Mouse (Mus musculus) liver, embryonic 14.5 days (tissue): Measurements from ENCODE around the gene Nelfb. TPM values are rescaled to one million over a fixed set of nuclear protein-coding genes. Genes with fewer than 3 reads are reported as not detected.

ENCODE experiments used
- ATAC-seq: fragments of 200-750 bp; cut with Nextera tagmentation; 2 replicates; pipeline ENCODE4 v1.8.0; 2017; ENCODE audit warnings: moderate number of reproducible peaks, mild to moderate bottlenecking, moderate library complexity; ENCODE audit not compliant: insufficient read depth
- DNase-seq, 3 experiments: peaks; one replicate each; pipeline ENCODE4 v3.0.0-alpha.2; 2012 to 2013; ENCODE audit warnings: low read depth in 3 of 3, low spot score in 3 of 3
- H3K27ac ChIP-seq: fragments of 300-500 bp; sonication (generic); 2 replicates; pipeline ENCODE4 v1.5.1; 2014; ENCODE audit warnings: moderate library complexity, mild to moderate bottlenecking, control low read depth, inconsistent platforms
- H3K27me3 ChIP-seq: fragments of 300-500 bp; sonication (generic); 2 replicates; pipeline ENCODE4 v1.6.1; 2014; ENCODE audit warnings: mild to moderate bottlenecking, low read length, moderate library complexity; ENCODE audit not compliant: control insufficient read depth, insufficient read depth
- H3K36me3 ChIP-seq: fragments of 300-500 bp; sonication (generic); replicated peaks from 2 replicates; pipeline ENCODE4 v1.6.1; 2014; ENCODE audit warnings: low read depth; ENCODE audit not compliant: control insufficient read depth, insufficient read depth
- H3K4me1 ChIP-seq, 2 experiments: fragments of 200-500 bp in 1 of 2; fragments of 300-500 bp in 1 of 2; sonication (generic) in 1 of 2; replicated peaks; 2 replicates each; pipeline ENCODE4 v1.6.1; 2012 to 2014; ENCODE audit warnings: antibody characterized with exemption in 1 of 2, inconsistent platforms in 1 of 2, low read length in 1 of 2; ENCODE audit not compliant: control insufficient read depth in 2 of 2, insufficient read depth in 2 of 2
- H3K4me2 ChIP-seq: fragments of 300-500 bp; sonication (generic); 2 replicates; pipeline ENCODE4 v1.6.1; 2014; ENCODE audit warnings: low read depth, mild to moderate bottlenecking, control low read depth, moderate library complexity
- H3K4me3 ChIP-seq, 2 experiments: fragments of 200-500 bp in 1 of 2; fragments of 300-500 bp in 1 of 2; sonication (generic) in 1 of 2; 2 replicates each; pipeline ENCODE4 v1.5.1; 2012 to 2014; ENCODE audit warnings: low read depth in 2 of 2, low read length in 2 of 2, mild to moderate bottlenecking in 2 of 2, control low read depth in 1 of 2, inconsistent platforms in 1 of 2, moderate library complexity in 1 of 2; ENCODE audit not compliant: insufficient read depth in 1 of 2
- H3K9ac ChIP-seq: fragments of 300-500 bp; sonication (generic); replicated peaks from 2 replicates; pipeline ENCODE4 v1.6.1; 2014; ENCODE audit warnings: mild to moderate bottlenecking, control low read depth, moderate library complexity
- H3K9me3 ChIP-seq: fragments of 300-500 bp; sonication (generic); 2 replicates; pipeline ENCODE4 v1.6.1; 2016; ENCODE audit warnings: low read length, mixed read lengths; ENCODE audit not compliant: control insufficient read depth
- CTCF ChIP-seq: IDR thresholded peaks from 2 replicates; pipeline ENCODE4 v1.5.1; 2016; ENCODE audit warnings: antibody characterized with exemption, low read depth, control low read depth
- EP300 ChIP-seq: IDR thresholded peaks from 2 replicates; pipeline ENCODE4 v1.6.1; 2016; ENCODE audit warnings: antibody characterized with exemption, low read depth
- WGBS: fragments of 180-500 bp; shearing (Covaris S2); extraction: QIAGEN DNeasy Blood & Tissue Kit; methylation state at CpG from one replicate; pipeline ENCODE4 v1.1.7; 2014; ENCODE audit not compliant: insufficient replicate concordance; 5-methylcytosine and 5-hydroxymethylcytosine counted together
- polyA plus RNA-seq, 2 experiments: library from polyadenylated mRNA; depleted of rRNA in 1 of 2; stranded (reverse) in 1 of 2; unstranded in 1 of 2; fragments of >200 nt; fragmentation: Nextera tagmentation in 1 of 2; extraction: Ambion mirVana in 1 of 2; gene quantifications; 2 replicates each; pipeline versions ENCODE4 v1.2.1 to v1.2.3; 2012 to 2014

Nelfb gene
- polyA plus RNA-seq, 2 experiments = 18.7 to 23.7 TPM

DNA sequence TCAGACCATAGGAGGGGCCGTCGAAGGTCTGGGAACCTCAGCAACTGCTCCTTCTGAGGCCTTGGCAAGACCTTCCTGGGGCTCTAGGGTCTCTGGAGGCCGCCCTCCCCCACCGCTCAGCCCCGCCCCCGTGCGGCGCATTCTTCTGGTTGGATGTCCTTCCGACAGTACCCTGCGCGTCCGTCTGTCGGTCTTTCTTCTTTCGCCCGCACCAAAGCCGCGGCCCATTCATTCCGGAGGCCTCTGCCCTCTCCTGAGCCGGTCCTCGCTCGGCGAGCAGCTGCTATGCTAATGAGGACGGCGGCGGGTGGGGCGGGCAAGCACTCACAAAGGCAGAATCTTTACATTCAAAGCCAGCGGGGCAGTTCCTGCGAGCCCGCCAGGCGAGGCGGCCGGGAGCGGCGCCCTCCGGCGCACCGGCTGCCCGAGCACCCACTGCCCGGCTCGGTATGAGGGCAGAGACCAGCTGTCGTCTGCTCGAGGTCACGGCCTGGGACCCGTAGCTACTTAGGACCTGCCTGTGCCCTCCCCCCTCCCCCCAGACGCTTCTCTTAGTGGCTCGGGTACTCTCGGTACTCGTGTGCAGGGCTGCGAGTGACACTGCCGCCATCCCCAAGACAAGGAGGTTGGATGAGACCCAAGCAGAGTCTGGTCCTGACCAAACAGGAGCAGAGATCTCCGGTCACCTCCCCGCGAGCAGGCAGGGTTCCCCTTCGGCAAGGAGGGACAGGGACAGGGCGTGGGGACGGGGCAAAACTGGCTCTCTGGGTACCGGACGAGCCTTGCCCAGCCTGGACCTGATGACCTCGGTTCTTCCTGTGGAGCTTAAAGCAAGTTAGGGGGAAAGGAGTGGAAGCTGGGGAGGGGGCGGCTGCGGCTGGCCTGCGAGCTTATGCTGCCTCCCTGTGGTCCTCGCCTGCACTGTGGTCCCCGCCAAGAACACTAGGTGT, 25.4 kb downstream of the Nelfb start:
- peak overlapping the region; percentile 74 for H3K4me2 ChIP-seq
- DNase-seq (no peak), ATAC-seq (peak; percentile 16; the same call in 1 of the 2 replicates)
- H3K4me1 ChIP-seq = peaks cover 0 to 9% of the 10 kb centered on the region in 2 experiments; a peak in 3 of 4 replicates
- no peak overlapping the region for H3K27ac ChIP-seq
- H3K27me3 ChIP-seq = peaks cover 20% of the 10 kb centered on the region
- H3K36me3 ChIP-seq = no peaks in the 10 kb centered on the region
- 2% methylated on average over 64 of the region's 64 CpGs for WGBS
- H3K9ac ChIP-seq = peak overlapping the region; percentile 31
- peak overlapping the region; percentile 19 to 50 for H3K4me3 ChIP-seq
- TF ChIP-seq EP300 = no peak
- peak; percentile 67 for TF ChIP-seq CTCF
- H3K9me3 ChIP-seq = no peaks in the 10 kb centered on the region

DNA sequence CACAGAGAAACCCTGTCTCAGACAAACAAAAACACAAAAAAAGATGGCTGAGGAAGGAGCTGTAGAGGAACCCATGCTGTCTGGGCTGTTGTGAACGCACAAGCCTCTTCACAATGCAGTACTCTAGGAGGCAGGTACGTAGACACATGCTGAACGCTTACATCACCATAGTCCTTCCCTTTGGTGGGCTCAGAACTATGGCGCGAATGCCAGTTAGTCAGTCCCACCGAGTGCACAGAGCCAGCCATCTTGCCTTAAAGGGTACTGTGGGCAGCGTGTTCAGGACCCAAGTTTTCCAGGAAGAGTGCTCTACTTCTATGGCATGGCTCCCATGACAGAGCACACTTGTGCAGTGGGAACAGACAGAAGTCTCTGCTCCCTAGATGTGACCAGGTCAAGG, 26.8 kb downstream of the Nelfb start:
- TF ChIP-seq CTCF (no peak), EP300 (no peak)
- Histone ChIP-seq H3K27ac (no peak overlapping the region), H3K4me3 (no peak overlapping the region), H3K36me3 (no peaks in the 10 kb centered on the region), H3K4me1 (peaks cover 0 to 9% of the 10 kb centered on the region in 2 experiments; a peak in 3 of 4 replicates), H3K27me3 (peaks cover 24% of the 10 kb centered on the region), H3K4me2 (no peak overlapping the region), H3K9ac (no peak overlapping the region), H3K9me3 (no peaks in the 10 kb centered on the region)
- ATAC-seq (no peak), DNase-seq (no peak)
- whole genome bisulfite sequencing = 76% methylated on average over 7 of the region's 7 CpGs

DNA sequence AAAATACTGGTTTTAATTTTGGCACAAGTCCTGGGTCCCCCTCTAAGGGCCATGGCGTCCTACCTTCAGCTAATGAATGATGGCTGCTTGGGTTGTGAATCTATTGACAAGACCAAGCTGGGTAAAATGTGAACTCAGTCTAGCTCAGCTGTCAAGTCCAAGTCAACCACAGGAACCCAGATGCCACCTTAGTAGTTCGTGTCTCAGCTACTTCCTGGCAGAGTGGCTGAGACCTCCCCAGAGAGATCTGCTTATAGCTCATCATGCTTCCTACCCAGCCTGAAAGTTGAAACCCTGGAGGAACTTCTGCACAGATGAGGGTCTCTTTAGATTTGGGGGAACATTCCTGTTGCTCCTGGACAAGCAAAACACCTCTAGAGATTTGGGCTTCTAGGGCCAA, 28.0 kb downstream of the Nelfb start:
- peaks cover 0 to 11% of the 10 kb centered on the region in 2 experiments; a peak in 3 of 4 replicates for H3K4me1 ChIP-seq
- H3K4me2 ChIP-seq = no peak overlapping the region
- no peak overlapping the region for H3K27ac ChIP-seq
- H3K4me3 ChIP-seq = no peak overlapping the region
- WGBS = 64% methylated on average over 2 of the region's 2 CpGs
- DNase-seq (no peak), ATAC-seq (no peak)
- H3K36me3 ChIP-seq = no peaks in the 10 kb centered on the region
- peaks cover 24% of the 10 kb centered on the region for H3K27me3 ChIP-seq
- no peak overlapping the region for H3K9ac ChIP-seq
- no peaks in the 10 kb centered on the region for H3K9me3 ChIP-seq
- TF ChIP-seq CTCF = no peak

DNA sequence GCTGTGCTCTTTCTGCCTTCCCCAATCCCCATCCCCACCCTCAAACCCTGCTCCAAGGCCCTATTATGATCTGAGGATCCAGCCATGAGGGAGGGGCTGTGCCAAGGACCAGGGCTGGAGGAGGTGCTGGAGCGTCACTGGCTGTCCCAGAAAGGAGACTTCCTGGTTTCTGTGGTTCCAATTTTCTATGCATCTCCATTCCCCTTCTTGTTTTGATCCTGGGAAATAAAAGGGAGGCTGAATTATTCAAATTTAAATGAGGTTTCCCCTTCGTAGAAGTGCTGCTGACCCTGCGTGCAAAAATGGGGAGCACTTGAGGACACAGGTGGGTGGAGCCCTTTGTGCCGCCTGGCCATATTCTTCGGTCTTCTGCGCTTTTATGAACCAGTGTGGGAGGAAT, 28.6 kb downstream of the Nelfb start:
- ATAC-seq = no peak
- WGBS = 25% methylated on average over 6 of the region's 6 CpGs

DNA sequence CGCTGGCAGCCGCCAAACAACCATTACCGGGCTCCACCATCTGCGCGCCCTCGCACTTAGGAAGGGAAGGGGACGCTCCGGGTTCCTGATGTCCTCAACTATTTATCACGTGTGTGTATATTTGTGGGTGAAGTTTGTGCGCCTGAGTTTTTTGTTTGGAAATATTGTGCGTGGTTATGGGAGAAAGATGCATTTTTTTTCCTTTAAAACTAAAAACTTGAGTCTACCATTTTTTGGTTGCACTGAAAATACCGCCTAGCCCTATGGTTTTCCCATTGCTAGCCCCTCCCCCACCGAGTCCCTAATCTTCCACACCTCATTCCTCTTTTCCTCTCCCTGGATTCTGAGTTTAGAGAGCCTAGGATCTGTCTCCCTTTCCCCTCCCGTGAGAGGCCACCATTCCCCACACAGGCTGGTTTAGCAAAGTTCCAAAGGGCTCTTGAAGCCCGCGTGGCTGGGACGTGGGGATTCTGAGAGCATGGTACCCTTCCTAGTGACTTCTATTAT, 29.3 kb downstream of the Nelfb start:
- ATAC-seq (no peak), DNase-seq (no peak)
- no peak overlapping the region for H3K27ac ChIP-seq
- H3K27me3 ChIP-seq = peaks cover 24% of the 10 kb centered on the region
- H3K4me1 ChIP-seq = peaks cover 0 to 15% of the 10 kb centered on the region in 2 experiments; a peak in 3 of 4 replicates
- peak overlapping the region; percentile 72 for H3K9ac ChIP-seq
- 3% methylated on average over 17 of the region's 17 CpGs for WGBS
- no peaks in the 10 kb centered on the region for H3K9me3 ChIP-seq
- peak overlapping the region; percentile 55 to 68 for H3K4me3 ChIP-seq
- no peaks in the 10 kb centered on the region for H3K36me3 ChIP-seq
- TF ChIP-seq CTCF = no peak
- TF ChIP-seq EP300 = no peak
- H3K4me2 ChIP-seq = peak overlapping the region; percentile 90

More for the DNA sequence above, 28.6 kb downstream of the Nelfb start:
- Histone ChIP-seq H3K36me3 (no peaks in the 10 kb centered on the region), H3K4me1 (peaks cover 0 to 15% of the 10 kb centered on the region in 2 experiments; a peak in 3 of 4 replicates), H3K9ac (no peak overlapping the region), H3K4me2 (peak overlapping the region; percentile 90), H3K27ac (no peak overlapping the region), H3K4me3 (peak overlapping the region in 1 of 2 experiments; percentile 68; a peak in 2 of 4 replicates), H3K27me3 (peaks cover 24% of the 10 kb centered on the region), H3K9me3 (no peaks in the 10 kb centered on the region)
- no peak for DNase-seq
- TF ChIP-seq EP300 (no peak), CTCF (no peak)
